Mouse (Mus musculus) C3H10T1/2 (cell line): ENCODE data around the gene Ndufa9. TPM values are rescaled to one million over a fixed set of nuclear protein-coding genes. Genes with fewer than 3 reads are reported as not detected.

Experiments
- polyA plus RNA-seq, 2 experiments: library from polyadenylated mRNA; unstranded; fragments of >200 nt; fragmentation: generic; extraction: Trizol; gene quantifications; one replicate each; pipeline ENCODE4 v1.2.1; 2012; ENCODE audit warnings: missing spikeins in 2 of 2

Ndufa9 gene
- polyA plus RNA-seq, result 100 to 1,000 TPM; 114 to 129 TPM

GRCm38 (mm10) chr6:126848712-126849704 lies at the start of gene Ndufa9:
Gene Ndufa9, minus strand, starts transcription at chr6:126849136.

GRCm38 (mm10) chr6:126852881-126853280 lies 3.9 kb upstream of the Ndufa9 start, which contains the start of gene Akap3:
Gene Akap3, plus strand, starts transcription at chr6:126853098.

Other genes with a start within 250 kb of the Ndufa9 start
- not detected for gene Kcna1, start 202.8 kb downstream of the Ndufa9 start, polyA plus RNA-seq
- not detected for gene Kcna6, start 108.5 kb downstream of the Ndufa9 start, polyA plus RNA-seq
- not detected for gene Akap3, start 4.0 kb upstream of the Ndufa9 start, polyA plus RNA-seq
- under 1 TPM in 1 of 2 experiments, not detected in 1; 0.18 TPM for gene Dyrk4, start 72.7 kb upstream of the Ndufa9 start, polyA plus RNA-seq
- gene Rad51ap1, start 90.5 kb upstream of the Ndufa9 start, polyA plus RNA-seq, result 1 to 10 TPM; 1.9 to 4.8 TPM
- gene D6Wsu163e, start 90.8 kb upstream of the Ndufa9 start, polyA plus RNA-seq, result 10 to 100 TPM in 1 of 2 experiments, 1 to 10 TPM in 1; 1.7 to 13.1 TPM
- gene Fgf6, start 166.4 kb upstream of the Ndufa9 start, polyA plus RNA-seq, result not detected
- gene Fgf23, start 223.8 kb upstream of the Ndufa9 start, polyA plus RNA-seq, result not detected